Mouse (Mus musculus): ENCODE results near the gene Slc24a3. TPM values are rescaled to one million over a fixed set of nuclear protein-coding genes. Genes with fewer than 3 reads are reported as not detected.

Slc24a3 gene
- polyA plus RNA-seq, 1 experiment from 2014 or later = 2.8 TPM

- no peak overlapping the region for H3K9ac ChIP-seq
- peaks cover 2% of the 10 kb centered on the region; the same call in 1 of the 2 replicates for H3K4me1 ChIP-seq
- H3K4me2 ChIP-seq (replicated peaks) = no peak overlapping the region
- no peak overlapping the region for H3K4me3 ChIP-seq
- ATAC-seq (ENCODE audit: low FRiP score, low read depth) = no peak; the same call in 1 of the 2 replicates
- H3K36me3 ChIP-seq = no peaks in the 10 kb centered on the region
- H3K27me3 ChIP-seq = no peaks in the 10 kb centered on the region
- 28% methylated on average over 2 of the region's 2 CpGs for WGBS
- H3K27ac ChIP-seq = no peak overlapping the region
- H3K9me3 ChIP-seq = no peaks in the 10 kb centered on the region
These were observed 49.0 kb downstream of the Slc24a3 start for GRCm38 (mm10) chr2:145216580-145216979.

- Histone ChIP-seq H3K9me3 (no peaks in the 10 kb centered on the region), H3K36me3 (no peaks in the 10 kb centered on the region), H3K27me3 (no peaks in the 10 kb centered on the region), H3K27ac (no peak overlapping the region), H3K4me3 (no peak overlapping the region), H3K9ac (no peak overlapping the region), H3K4me1 (peaks cover 2% of the 10 kb centered on the region; the same call in 1 of the 2 replicates), H3K4me2 (replicated peaks) (no peak overlapping the region)
- ATAC-seq (ENCODE audit: low FRiP score, low read depth) = no peak
- 95% methylated on average over 2 of the region's 2 CpGs for WGBS
These were observed 49.9 kb downstream of the Slc24a3 start for GRCm38 (mm10) chr2:145217422-145217821.

DNA sequence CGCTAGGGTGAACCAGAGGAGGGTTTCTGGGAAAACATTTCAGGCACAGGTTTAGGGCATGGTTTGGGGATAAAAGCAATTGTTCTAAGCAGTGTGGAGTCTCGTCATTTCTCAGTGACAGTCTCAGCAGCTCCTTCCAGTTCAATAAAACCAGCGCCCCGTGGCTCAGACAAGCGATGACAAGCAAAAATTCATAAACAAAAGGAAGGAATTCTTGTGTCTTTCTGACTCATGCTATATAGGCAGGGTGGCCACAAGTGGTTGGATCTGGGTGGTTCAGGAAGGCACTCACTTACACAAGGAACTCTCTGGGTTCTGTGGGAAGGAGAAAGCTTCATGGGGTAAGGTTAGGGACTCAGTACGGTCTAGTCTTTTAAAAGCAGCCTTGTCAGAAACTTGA, 51.7 kb downstream of the Slc24a3 start:
- H3K9ac ChIP-seq = no peak overlapping the region
- H3K9me3 ChIP-seq = no peaks in the 10 kb centered on the region
- H3K4me1 ChIP-seq = peaks cover 6% of the 10 kb centered on the region; the same call in 1 of the 2 replicates
- 84% methylated on average over 6 of the region's 6 CpGs for WGBS
- ATAC-seq (ENCODE audit: low FRiP score, low read depth) = no peak
- no peaks in the 10 kb centered on the region for H3K27me3 ChIP-seq
- no peaks in the 10 kb centered on the region for H3K36me3 ChIP-seq
- H3K4me3 ChIP-seq = no peak overlapping the region
- H3K27ac ChIP-seq = no peak overlapping the region
- no peak overlapping the region for H3K4me2 ChIP-seq (replicated peaks)

DNA sequence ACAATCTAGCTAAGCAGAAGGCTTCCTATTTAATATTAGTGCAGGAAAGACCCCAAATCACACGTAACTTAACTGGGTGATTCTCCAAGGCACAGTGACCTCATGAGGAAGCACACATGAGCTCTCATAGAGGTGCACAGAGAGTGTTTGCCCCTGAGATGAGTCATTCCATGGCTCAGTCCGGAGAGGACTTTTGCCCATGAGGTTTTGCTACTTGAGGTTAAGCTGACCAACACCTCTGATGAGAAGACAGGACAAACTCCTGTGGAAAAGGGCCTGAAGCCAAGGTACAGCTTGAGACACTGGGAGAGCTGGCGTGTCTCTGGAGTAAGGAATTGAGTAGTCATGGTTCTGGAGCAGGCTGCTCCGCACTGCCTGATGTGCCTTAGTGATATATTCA, 56.1 kb downstream of the Slc24a3 start:
- Histone ChIP-seq H3K9ac (no peak overlapping the region), H3K27ac (no peak overlapping the region), H3K27me3 (no peaks in the 10 kb centered on the region), H3K4me2 (replicated peaks) (no peak overlapping the region), H3K4me1 (peaks cover 6% of the 10 kb centered on the region; the same call in 1 of the 2 replicates), H3K9me3 (no peaks in the 10 kb centered on the region), H3K4me3 (no peak overlapping the region), H3K36me3 (no peaks in the 10 kb centered on the region)
- no peak for ATAC-seq (ENCODE audit: low FRiP score, low read depth)
- 68% methylated on average over 4 of the region's 4 CpGs for WGBS

- Histone ChIP-seq H3K9me3 (no peaks in the 10 kb centered on the region), H3K27ac (no peak overlapping the region), H3K4me1 (peaks cover 6% of the 10 kb centered on the region; the same call in 1 of the 2 replicates), H3K9ac (no peak overlapping the region), H3K4me2 (replicated peaks) (no peak overlapping the region), H3K36me3 (no peaks in the 10 kb centered on the region), H3K27me3 (no peaks in the 10 kb centered on the region), H3K4me3 (no peak overlapping the region)
- no peak for ATAC-seq (ENCODE audit: low FRiP score, low read depth)
- 42% methylated on average over 3 of the region's 3 CpGs for WGBS
These were observed 58.1 kb downstream of the Slc24a3 start for GRCm38 (mm10) chr2:145225640-145226039.

- H3K9me3 ChIP-seq = no peaks in the 10 kb centered on the region
- no peak overlapping the region for H3K27ac ChIP-seq
- no peaks in the 10 kb centered on the region for H3K36me3 ChIP-seq
- no peak overlapping the region for H3K4me2 ChIP-seq (replicated peaks)
- no peaks in the 10 kb centered on the region for H3K27me3 ChIP-seq
- H3K4me1 ChIP-seq = peaks cover 6% of the 10 kb centered on the region; the same call in 1 of the 2 replicates
- H3K4me3 ChIP-seq = no peak overlapping the region
- no peak for ATAC-seq (ENCODE audit: low FRiP score, low read depth)
- 86% methylated on average over 1 of the region's 1 CpGs for WGBS
- no peak overlapping the region for H3K9ac ChIP-seq
These were observed 58.5 kb downstream of the Slc24a3 start for GRCm38 (mm10) chr2:145226100-145226499.

DNA sequence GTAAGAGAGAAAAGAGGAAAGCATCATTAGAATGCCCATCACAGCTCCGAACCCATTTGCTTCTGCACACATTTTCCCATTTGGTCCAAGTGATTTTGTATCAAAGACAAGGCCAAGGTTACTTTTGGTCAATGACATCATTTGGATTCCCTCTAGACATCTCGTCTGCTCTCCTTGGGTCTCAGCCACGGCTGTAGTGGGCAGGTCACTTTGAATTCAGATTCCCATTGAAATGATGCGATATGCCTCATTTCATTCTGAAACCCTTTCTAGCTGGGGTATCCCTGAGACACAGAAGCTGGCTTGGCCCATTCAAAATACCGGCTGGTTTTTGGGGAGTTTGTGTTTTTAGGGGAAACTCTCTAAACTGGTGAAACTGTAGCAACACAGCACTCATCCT, 59.8 kb downstream of the Slc24a3 start:
- no peak overlapping the region for H3K4me3 ChIP-seq
- no peak overlapping the region for H3K4me2 ChIP-seq (replicated peaks)
- no peaks in the 10 kb centered on the region for H3K9me3 ChIP-seq
- no peak overlapping the region for H3K9ac ChIP-seq
- H3K4me1 ChIP-seq = peaks cover 6% of the 10 kb centered on the region; the same call in 1 of the 2 replicates
- 92% methylated on average over 5 of the region's 5 CpGs for WGBS
- no peaks in the 10 kb centered on the region for H3K27me3 ChIP-seq
- no peak for ATAC-seq (ENCODE audit: low FRiP score, low read depth)
- H3K36me3 ChIP-seq = no peaks in the 10 kb centered on the region
- no peak overlapping the region for H3K27ac ChIP-seq

- 43% methylated on average over 6 of the region's 6 CpGs for WGBS
- H3K9me3 ChIP-seq = no peaks in the 10 kb centered on the region
These were observed 65.4 kb downstream of the Slc24a3 start for GRCm38 (mm10) chr2:145232764-145233484.

GRCm38 (mm10) chr2:145233547-145234398, 66.2 kb downstream of the Slc24a3 start:
- H3K27ac ChIP-seq = no peak overlapping the region
- ATAC-seq (ENCODE audit: low FRiP score, low read depth) = peak; percentile 51
- H3K27me3 ChIP-seq = no peaks in the 10 kb centered on the region
- no peak overlapping the region for H3K4me3 ChIP-seq
- peaks cover 14% of the 10 kb centered on the region for H3K4me1 ChIP-seq
- 70% methylated on average over 7 of the region's 7 CpGs for WGBS
- H3K9ac ChIP-seq = no peak overlapping the region
- H3K9me3 ChIP-seq = no peaks in the 10 kb centered on the region
- H3K4me2 ChIP-seq (replicated peaks) = no peak overlapping the region
- H3K36me3 ChIP-seq = no peaks in the 10 kb centered on the region

More at GRCm38 (mm10) chr2:145232764-145233484, 65.4 kb downstream of the Slc24a3 start:
- Histone ChIP-seq H3K4me2 (replicated peaks) (no peak overlapping the region), H3K36me3 (no peaks in the 10 kb centered on the region), H3K4me3 (no peak overlapping the region), H3K9ac (no peak overlapping the region), H3K27ac (no peak overlapping the region), H3K27me3 (no peaks in the 10 kb centered on the region), H3K4me1 (peaks cover 14% of the 10 kb centered on the region)
- no peak for ATAC-seq (ENCODE audit: low FRiP score, low read depth)

DNA sequence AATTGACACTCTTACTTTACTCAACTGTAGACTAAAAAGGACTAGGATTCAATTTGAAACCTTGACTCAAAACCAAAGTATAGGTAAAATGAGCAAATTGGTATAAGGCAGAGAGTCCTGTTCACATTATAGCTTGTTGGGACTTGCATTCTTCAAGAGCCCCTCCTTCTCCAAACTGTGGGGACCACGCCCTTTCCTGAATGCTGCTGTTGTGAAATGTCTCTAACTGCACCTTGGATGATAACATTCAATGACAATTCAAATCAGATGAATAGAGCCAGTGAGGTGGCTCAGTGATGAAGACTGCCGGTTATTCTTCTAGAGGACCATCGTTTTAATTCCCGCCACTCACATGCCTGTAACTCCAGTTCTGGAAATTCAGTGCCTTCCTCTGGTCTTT, 78.8 kb downstream of the Slc24a3 start:
- H3K4me2 ChIP-seq (replicated peaks) = no peak overlapping the region
- H3K4me3 ChIP-seq = no peak overlapping the region
- 84% methylated on average over 4 of the region's 4 CpGs for WGBS
- no peaks in the 10 kb centered on the region for H3K4me1 ChIP-seq
- H3K27ac ChIP-seq = no peak overlapping the region
- no peaks in the 10 kb centered on the region for H3K9me3 ChIP-seq
- ATAC-seq (ENCODE audit: low FRiP score, low read depth) = no peak
- no peaks in the 10 kb centered on the region for H3K36me3 ChIP-seq
- H3K9ac ChIP-seq = no peak overlapping the region
- no peaks in the 10 kb centered on the region for H3K27me3 ChIP-seq

DNA sequence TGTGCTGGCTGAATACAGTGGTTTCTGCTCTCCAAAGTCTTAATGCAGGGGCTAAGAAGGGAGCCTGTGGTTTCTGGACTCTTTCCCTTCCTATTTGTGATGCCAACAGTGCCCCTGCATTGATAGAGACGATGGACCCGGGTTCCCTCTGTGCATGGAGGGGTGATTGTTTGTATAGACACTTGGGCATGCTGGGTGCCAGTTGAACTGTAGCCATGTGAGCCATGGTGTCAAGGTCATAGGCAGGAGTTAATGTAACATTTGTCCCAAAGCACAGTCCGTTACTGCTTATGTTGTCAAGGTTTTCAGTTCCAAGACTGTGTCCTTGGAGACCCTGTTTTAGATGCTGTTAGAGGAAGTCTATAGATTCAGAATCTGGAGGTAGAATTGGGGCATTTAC, 80.6 kb downstream of the Slc24a3 start:
- Histone ChIP-seq H3K27me3 (no peaks in the 10 kb centered on the region), H3K4me2 (replicated peaks) (no peak overlapping the region), H3K36me3 (no peaks in the 10 kb centered on the region), H3K9me3 (no peaks in the 10 kb centered on the region), H3K4me1 (no peaks in the 10 kb centered on the region), H3K4me3 (no peak overlapping the region), H3K9ac (no peak overlapping the region), H3K27ac (no peak overlapping the region)
- no peak for ATAC-seq (ENCODE audit: low FRiP score, low read depth)
- 84% methylated on average over 3 of the region's 3 CpGs for WGBS

DNA sequence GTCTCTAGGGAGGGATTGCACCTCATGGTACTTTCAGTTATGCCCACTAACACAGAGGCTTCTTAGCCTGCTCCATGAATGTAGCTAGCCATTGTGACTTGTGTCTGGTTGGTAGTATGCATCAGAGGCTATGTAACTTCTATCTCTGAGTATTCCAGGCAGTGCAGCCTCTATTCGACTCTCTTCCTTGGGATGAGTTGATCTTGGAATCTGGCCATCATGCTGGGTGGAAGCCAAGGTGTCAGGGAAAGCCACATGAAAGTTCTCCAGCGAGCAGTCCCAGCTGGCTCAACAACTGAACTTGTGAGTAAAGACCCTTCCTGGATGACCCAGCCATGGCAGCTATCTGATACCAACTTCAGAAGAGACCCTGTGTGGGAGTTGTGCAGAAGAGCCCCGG, 89.8 kb downstream of the Slc24a3 start:
- H3K4me1 ChIP-seq = no peaks in the 10 kb centered on the region
- no peaks in the 10 kb centered on the region for H3K27me3 ChIP-seq
- H3K4me2 ChIP-seq (replicated peaks) = no peak overlapping the region
- H3K36me3 ChIP-seq = no peaks in the 10 kb centered on the region
- no peak overlapping the region for H3K27ac ChIP-seq
- H3K9me3 ChIP-seq = no peaks in the 10 kb centered on the region
- H3K4me3 ChIP-seq = no peak overlapping the region
- no peak for ATAC-seq (ENCODE audit: low FRiP score, low read depth)
- 76% methylated on average over 3 of the region's 3 CpGs for WGBS
- H3K9ac ChIP-seq = no peak overlapping the region

All from limb, embryonic 13.5 days (tissue).